Mouse (Mus musculus): ENCODE results near the gene Alcam. TPM values are rescaled to one million over a fixed set of nuclear protein-coding genes. Genes with fewer than 3 reads are reported as not detected.

The Alcam gene
- 100 to 1,000 TPM; 124 TPM for total RNA-seq (2021)

GRCm38 (mm10) chr16:52453971-52454514 is at the start of gene Alcam:
Gene Alcam (minus strand): TSS chr16:52454074.
- DNase-seq: peak; percentile 38 to 44

- no peak for DNase-seq
These were observed 45.0 kb upstream of the Alcam start for GRCm38 (mm10) chr16:52498757-52499335.

GRCm38 (mm10) chr16:52490542-52490941 is 36.7 kb upstream of the Alcam start:
- DNase-seq: no peak

DNA sequence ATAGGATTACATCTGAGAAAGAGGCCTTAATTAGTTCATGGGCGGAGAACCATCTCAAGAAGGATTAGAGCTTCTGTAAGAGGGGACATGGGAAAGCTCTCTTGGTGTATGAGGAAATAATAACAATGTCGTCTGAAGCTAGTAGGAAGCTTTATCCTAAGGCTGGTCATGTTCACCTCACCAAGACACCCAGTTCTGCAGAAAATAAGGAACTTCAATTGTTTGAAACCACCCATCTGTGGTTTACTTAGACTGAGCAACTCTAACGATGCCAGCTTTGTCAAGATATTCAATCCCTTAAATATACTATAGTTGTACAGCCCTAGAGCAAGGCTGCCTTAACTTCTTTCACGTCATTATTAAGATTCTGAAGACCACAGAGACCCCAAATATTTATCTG is 20.4 kb upstream of the Alcam start:
- DNase-seq: no peak

DNA sequence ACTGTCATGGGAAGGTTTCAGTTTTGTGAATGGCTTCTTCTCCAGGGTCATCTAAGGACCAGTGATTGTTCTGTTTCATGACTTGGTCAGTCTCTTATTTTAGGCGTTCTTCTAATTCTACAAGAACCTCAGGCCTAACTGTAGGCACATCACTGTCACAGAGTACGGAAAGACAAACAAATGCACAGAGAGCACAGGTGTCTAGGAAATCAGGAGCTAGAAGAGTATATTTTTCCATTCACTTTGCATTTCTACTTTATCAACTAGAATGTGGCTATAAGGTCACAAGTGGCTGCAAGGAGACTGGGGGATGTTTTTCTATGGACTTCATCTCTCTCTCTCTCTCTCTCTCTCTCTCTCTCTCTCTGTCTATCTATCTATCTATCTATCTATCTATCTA is 19.2 kb upstream of the Alcam start:
- no peak for DNase-seq

- DNase-seq: no peak
These were observed 18.8 kb upstream of the Alcam start for GRCm38 (mm10) chr16:52472635-52473034.

DNA sequence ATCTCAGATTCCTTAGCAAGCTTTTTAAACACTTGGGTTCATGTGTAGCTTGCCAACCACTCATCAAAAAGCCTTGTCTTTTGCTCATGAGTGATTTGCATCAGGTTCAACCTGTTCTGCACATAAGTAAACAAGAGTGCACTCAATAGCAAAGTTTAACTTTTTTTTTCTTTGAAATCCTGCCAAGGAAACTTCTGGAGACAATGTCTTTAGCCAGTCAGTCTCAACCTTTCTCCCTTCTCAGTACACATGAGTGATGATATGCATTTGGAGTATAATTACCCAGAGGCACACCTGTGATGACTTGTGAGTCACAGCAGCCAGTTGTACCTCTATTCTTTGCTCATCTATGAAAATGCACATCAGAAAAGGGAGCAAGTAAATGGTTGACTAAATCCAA is 18.2 kb upstream of the Alcam start:
- no peak for DNase-seq

DNA sequence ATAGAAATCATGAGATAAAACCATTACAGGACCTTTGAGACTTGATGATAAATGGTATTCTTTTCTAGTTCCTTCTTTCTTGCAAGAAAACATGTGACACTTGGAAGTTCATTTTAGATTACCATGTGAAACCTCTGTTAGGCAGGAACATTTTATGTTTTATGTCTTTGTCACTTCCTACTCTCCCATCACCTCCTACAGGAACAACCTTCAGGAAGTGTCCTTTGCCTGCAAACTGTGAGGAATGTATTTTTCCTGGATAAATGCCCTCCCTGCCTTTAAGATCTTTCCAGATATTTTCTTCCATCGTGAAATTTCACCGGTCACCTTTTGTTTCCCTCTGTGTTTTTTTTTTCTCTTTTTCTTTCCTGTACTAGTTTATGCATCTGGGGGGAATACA is 17.0 kb upstream of the Alcam start:
- no peak for DNase-seq

- DNase-seq: no peak
These were observed 16.4 kb upstream of the Alcam start for GRCm38 (mm10) chr16:52470226-52470625.

GRCm38 (mm10) chr16:52468426-52468825 is 14.6 kb upstream of the Alcam start:
- no peak for DNase-seq

GRCm38 (mm10) chr16:52466770-52467169 is 12.9 kb upstream of the Alcam start:
- no peak for DNase-seq

DNA sequence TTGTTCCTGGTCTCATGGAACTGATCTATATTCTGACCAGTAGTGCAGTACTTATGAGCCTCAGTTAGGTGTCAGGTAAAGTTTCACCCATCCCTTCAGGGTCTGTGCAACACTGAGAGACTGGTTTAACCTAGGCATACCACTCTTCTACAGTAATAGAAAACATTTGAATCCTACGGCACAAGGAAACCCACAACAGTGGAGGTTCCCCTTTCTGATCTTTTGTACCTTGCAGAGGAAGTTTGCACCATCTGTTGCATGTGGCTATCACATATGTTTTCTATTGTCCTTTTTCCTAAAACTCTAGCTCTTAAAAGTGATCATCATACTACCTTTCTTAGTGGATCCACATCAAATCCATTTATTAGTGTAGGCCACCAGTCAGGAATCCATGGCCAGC is 10.7 kb upstream of the Alcam start:
- no peak for DNase-seq

- DNase-seq: peak; percentile 98
These were observed 785 bp downstream of the Alcam start for GRCm38 (mm10) chr16:52452862-52453715.

- DNase-seq: peak in 1 of 2 experiments; percentile 21
These were observed 1.4 kb downstream of the Alcam start for GRCm38 (mm10) chr16:52452477-52452831.

GRCm38 (mm10) chr16:52451786-52452476 is 1.9 kb downstream of the Alcam start:
- DNase-seq: peak in 1 of 2 experiments; percentile 15

DNA sequence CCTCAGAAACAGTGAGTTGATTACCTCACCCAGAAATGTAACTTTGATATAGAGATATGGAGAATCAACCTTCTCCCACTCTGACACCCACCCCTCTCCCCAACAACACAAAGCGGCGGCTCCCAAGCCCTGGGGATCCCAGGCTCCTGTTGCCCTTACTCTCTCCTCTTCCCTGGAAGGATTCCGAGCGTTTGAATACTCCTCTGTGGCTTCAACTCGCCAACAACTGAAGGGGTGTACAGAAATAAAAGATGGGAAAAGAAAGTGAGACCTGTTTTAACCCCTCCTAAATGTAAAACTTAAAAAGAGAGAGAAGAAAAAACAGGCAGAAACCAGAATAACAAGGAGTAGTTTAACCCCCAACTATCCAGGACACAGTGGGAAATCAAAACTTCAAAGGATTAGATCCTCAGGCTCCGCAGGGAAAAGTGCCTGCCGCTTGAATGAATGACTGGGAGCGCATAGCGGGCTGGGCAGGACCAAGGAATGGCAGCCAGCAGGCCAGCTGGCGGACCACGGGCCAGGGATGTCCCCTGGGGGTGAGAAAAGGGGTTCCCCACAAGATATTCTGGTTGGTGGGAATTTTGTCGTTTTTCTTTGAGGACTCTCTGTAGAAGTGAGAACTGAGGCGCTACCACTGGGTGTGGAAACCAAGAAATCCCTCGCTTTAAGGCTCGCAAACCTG is 2.6 kb downstream of the Alcam start:
- DNase-seq: peak; percentile 34 to 38

- DNase-seq: peak; percentile 73
These were observed 3.4 kb downstream of the Alcam start for GRCm38 (mm10) chr16:52450245-52451100.

DNA sequence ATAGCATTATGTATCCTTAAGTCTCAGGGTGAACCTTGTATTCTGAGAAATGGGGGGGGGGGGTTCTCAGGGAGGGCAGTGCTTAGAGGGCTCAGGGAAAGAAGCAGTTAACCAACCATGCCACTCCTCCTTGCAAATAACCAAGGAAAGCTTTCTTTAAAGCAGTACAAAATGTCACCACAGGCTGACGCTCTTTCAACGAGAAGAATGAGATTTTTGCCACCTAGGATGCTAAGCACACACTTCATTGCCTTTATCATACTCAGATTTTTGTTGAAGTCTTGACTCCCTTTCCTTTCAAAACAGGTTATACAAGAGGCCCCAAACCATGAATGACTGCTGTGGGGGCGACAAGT is 4.0 kb downstream of the Alcam start:
- no peak for DNase-seq

- no peak for DNase-seq
These were observed 7.9 kb downstream of the Alcam start for GRCm38 (mm10) chr16:52445984-52446383.

GRCm38 (mm10) chr16:52443635-52444505 is 10.0 kb downstream of the Alcam start:
- DNase-seq: no peak

GRCm38 (mm10) chr16:52443055-52443454 is 10.8 kb downstream of the Alcam start:
- DNase-seq: no peak

Data from layer of hippocampus, postnatal 36 days (tissue).